Mouse (Mus musculus) testis, postnatal 10 days (tissue): ENCODE measurements around the gene C2cd4a.

Experiments
- DNase-seq: peaks from one replicate; pipeline ENCODE4 v3.0.0; 2021; ENCODE audit warnings: low spot score

The C2cd4a gene

DNA sequence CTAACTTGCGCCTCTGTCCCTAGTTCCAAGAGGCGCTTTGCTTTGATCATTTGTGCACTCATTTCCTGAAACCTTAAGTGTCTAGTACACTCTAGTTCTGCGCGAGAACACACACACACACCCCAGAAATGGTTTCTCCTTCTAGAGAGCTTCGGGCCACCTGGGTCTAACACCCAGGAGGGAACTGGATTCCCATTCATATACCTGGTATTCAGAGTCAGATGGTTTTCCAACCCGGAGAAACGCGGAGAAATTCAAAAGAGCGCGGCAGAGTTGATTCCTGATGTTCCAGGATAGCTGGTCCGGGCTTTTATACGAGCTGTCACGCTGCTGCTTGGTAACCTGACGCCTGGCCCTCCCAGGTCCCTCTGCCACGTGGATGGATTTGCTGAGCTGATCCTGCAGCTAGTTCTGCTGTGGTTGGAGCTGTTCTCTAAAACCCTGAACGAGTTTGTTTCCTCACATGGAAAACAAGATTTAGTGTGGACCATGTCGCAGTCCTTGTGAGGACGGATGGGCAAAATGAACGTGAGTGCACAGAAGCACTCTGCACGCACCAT is at the start of gene C2cd4a:
C2cd4a (minus strand) TSS at position 285 of the 560 bp plus-strand sequence.
- no peak for DNase-seq

GRCm38 (mm10) chr9:67878197-67878769 is 46.2 kb upstream of the C2cd4a start:
- DNase-seq, result no peak

- no peak for DNase-seq
Measured at GRCm38 (mm10) chr9:67877081-67877718, 45.1 kb upstream of the C2cd4a start.

- DNase-seq, result no peak
Measured at GRCm38 (mm10) chr9:67875337-67875736, 43.2 kb upstream of the C2cd4a start.

- DNase-seq, result no peak
Measured at GRCm38 (mm10) chr9:67874522-67875222, 42.5 kb upstream of the C2cd4a start.

GRCm38 (mm10) chr9:67869691-67870450 is 37.7 kb upstream of the C2cd4a start:
- DNase-seq, result no peak

DNA sequence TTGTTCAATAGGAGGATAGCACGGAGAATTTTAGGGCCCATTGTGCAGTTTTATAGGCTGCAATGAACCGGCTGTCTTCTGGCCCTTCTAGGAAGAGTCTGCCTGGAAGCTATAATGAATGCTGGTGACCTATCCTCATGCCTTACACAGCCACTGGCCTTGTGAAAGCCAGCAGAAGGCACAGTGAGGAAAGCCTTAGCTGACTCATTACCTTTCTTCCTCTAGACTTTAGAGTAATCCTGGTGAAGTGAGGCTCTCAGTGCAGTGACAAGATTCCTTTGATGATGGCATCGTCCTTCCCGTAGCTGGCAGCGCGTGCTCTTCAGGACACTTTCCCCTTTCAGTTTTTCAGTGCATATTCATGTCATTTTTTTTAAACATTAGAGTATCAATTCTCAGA is 35.3 kb upstream of the C2cd4a start:
- no peak for DNase-seq

GRCm38 (mm10) chr9:67865411-67865810 is 33.3 kb upstream of the C2cd4a start:
- no peak for DNase-seq

- DNase-seq, result no peak
Measured at GRCm38 (mm10) chr9:67864011-67864410, 31.9 kb upstream of the C2cd4a start.

GRCm38 (mm10) chr9:67863332-67863731 is 31.2 kb upstream of the C2cd4a start:
- DNase-seq, result no peak

DNA sequence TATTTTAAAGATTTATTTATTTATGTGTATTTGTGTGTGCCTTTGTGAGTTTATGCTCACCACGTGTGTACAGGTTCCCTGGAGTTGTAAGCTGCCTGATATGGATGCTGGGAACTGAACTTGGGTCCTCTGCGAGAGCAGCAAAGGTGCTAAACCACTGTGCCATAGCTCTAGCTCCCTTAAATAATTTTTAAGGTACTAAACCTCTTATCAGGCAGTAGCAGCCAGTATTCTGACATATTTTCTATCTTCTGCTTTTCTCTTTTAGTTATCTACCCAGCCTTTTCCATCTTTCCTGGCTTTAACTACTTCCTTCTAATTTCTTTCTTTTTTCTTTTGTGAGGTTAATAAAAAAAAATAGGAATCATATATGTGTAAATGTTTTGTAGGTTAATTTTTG is 28.1 kb upstream of the C2cd4a start:
- DNase-seq, result no peak

DNA sequence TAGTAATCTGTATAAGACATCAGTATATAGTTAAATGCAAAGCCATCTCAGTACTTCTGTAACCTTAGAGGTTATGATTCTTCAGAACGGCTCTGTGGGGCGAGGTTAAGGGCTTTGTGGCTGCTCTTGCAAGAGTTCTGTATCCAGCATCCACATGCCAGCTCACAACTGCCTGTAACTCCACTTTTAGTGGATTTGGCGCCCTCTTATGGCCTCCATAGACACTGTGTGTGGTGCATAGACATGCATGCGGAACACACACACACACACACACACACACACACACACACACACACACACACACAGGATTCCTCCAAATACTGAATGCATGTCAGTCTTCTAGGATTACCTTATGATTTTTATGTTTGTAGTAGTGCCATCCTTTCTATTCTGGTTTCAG is 19.0 kb upstream of the C2cd4a start:
- no peak for DNase-seq

DNA sequence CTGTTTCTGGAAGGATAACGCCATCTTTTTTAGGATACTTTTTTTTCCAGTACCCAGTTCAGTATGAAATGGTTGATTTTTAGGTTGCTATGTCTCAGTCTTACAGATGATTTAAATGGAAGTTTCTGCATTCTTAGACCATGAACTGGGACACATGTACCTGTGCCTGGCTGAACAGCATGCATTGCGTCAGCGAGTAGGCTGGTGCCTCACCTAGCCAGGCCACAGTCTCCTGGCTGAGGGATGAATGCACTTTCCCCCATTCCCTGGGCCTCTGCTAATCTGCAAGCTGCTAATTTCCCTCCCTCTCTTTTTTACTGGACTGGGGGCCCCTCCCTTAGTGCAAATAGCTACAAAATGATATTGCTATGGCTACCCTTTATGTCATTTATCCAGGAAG is 17.7 kb upstream of the C2cd4a start:
- no peak for DNase-seq

DNA sequence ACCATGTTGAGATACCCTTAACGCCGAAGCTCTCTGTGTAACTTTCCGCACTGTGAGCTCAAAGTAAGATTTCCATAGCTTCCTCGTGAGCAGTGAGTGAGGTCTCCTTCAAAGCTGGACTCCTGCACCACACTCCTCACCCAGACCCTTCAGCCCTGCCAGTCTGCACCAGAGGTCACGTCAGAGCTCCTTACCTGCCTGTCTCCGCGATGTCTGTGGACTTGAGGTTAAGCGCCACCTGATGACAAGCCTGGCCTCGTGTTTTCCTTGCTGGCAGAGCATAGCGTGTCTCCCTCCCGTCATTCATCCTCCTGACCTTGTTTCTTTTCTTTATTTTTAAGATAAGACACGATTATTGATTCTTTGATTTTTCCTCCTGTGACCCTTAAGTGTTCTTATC is 17.3 kb upstream of the C2cd4a start:
- DNase-seq, result no peak

DNA sequence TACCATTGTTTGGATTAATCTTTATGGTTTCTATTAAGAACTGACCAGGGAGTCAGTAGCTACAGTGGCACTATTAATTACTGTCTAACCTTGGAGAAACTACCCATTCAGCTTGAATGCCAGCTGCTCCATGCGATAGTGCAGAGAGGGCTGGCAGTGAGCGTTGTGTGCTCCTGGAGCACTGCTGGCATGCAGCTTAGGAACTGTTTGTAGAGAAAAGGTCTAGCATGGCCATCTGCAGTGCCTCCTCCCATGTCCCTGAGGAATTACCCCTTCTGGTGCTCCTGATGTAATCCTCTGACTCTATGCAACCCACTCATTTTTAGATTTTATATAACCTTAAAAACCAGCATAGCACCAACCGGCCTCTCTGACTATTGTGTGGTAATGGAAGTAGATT is 15.5 kb upstream of the C2cd4a start:
- peak; percentile 12 for DNase-seq

DNA sequence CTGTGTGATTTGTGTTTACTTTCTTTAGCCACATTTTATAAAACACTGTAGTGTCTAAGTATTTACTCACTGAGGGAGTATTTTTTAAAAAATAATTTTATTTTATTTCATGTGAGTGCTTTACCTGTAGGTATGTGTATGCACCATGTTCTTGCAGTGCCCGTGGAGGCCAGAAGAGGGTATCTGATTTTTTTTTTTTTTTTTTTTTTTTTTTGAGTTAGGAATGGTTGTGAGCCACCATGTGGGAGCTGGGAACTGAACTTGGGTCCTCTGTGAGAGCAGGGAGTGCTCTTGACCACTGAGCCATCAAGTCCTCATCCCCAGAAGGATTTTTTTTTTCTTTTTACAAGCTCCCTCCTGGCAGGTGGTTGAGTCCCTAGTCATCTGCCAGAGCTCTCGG is 14.0 kb upstream of the C2cd4a start:
- no peak for DNase-seq

DNA sequence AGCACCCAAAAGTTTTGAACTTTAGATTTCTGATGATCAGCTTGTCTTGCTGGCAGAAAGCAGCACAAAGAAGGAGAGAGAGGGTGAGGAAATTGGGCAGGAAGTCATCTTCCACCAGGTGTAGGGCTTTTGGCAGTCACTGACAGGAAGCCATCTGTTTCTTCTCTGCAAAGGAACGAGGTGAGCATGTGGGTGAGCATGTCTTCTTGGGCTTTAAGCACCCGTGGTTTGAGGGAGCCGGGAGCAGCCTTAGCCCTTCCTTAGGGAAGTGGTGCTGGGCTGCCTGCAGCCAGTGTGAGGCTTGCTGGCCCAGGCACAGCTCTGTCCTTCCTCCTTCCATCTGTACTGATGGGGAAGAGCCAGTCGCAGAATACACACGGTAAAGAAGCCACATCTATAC is 13.5 kb upstream of the C2cd4a start:
- no peak for DNase-seq

DNA sequence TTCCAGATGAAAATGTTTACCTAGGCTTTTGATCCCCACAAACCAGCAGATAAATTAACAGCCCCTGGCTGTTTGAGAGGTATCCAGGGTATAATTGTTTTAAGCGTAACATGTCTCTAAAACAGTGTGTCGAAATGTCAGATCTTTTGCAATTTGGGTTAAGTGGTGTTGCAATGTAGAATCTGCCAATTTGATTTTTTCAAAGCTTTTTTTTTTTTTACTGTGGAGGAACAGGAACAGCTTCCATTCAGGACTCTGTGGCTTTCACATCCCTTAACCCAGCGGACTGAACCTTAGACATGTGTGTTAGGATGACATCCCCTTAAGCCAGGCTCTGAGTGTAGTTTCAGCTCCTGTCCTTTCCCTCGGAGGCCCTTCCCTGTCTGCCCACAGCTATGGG is 12.9 kb upstream of the C2cd4a start:
- DNase-seq, result no peak

GRCm38 (mm10) chr9:67842797-67843196 is 10.7 kb upstream of the C2cd4a start:
- no peak for DNase-seq

DNA sequence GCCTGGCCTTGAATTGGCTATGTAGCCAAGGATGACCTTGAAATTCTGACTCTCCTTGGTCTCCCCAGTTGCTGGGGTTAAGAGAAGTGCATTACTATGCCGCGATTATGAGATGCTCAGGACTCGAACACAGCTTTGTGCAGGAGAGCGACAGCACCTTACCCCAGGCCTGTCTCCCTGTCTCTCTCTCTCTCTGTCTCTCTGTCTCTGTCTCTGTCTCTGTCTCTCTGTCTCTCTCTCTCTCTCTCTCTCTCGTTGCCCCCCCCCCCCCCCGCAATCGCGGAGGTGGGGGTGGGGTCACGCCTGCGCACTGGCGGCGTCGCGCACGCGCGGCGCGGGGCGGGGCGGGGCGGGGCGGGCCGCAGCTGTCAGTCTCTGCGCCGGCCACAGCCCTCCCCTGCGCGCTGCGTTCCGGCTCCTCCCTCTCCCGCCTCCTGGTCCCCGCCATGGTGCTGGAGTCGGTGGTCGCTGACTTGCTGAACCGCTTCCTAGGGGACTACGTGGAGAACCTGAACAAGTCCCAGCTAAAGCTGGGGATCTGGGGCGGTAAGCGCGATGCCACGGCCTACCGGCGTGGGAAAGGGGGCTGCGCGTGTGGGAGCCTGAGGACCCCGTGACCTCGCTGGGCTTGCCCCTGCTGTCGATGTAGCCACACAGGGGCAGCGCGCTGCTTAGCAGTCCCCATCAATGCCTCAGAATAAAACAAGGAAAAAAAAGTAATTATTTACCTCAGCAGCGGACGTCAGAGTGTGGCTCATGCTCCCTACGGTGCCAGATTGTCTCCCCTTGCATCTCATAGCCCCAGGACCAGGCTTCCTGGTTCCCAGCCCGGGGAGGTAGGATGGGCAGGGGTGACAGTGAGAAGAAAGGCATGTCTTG is 8.1 kb upstream of the C2cd4a start, which contains the start of gene Vps13c:
Vps13c (plus strand) TSS at position 416 of the 879 bp plus-strand sequence.
- peak; percentile 86 for DNase-seq

DNA sequence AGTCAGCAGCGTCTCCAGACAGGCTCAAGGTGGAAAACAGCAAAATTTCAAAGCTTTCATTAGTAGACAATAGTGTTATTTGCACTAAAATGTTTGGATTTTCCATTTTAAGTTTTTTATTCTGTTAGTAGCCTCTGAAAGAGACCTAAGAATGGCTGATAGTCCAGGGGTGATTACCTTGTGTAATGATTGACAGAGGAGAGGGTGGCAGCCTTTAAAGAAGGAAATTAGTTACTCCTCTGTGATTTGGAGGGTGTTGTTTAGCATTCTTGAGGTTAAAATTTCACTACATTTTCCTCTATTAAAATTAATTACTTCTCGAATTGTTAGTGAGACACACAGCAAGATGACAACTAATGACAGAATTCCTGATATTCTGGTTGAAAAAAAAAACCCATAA is 5.2 kb upstream of the C2cd4a start:
- no peak for DNase-seq
